ENCODE assay signal across 9 mouse cellular contexts in genomic region chr1:92754793-92755488, GRCm38 (mm10).
DNase-seq lines count a peak whose midpoint lies in the region; ATAC-seq and TF ChIP-seq lines count a peak whose summit lies in the region.
"Had no signal": no experiment of that assay in that cellular context is flagged by ENCODE, and none has a peak within 500 bp of the region (broad histone marks: within the 10 kb centered on the region; RNA-seq: fewer than 3 reads in every experiment).

No protein-coding gene starts in this region.

- peak; percentile 54 for ATAC-seq in hindbrain, embryonic 15.5 days (ENCODE audit: low FRiP score, low read depth)

- peaks cover 10% of the 10 kb centered on the region for H3K4me1 ChIP-seq in hindbrain, embryonic 15.5 days (replicated peaks)
- H3K4me1 ChIP-seq in hindbrain, embryonic 10.5 days (replicated peaks) = peaks cover 29% of the 10 kb centered on the region
- peaks cover 12% of the 10 kb centered on the region for H3K4me1 ChIP-seq in cerebellum, adult 2 months (ENCODE audit: control insufficient read depth, insufficient read depth, low read length)

- H3K9ac ChIP-seq in hindbrain, embryonic 15.5 days = no peak overlapping the region

- 59% methylated on average over 20 of the region's 20 CpGs for WGBS in hindbrain, embryonic 15.5 days
- 79% methylated on average over 20 of the region's 20 CpGs for WGBS in hindbrain, embryonic 10.5 days
- 8% methylated on average over 20 of the region's 20 CpGs for WGBS in cerebellum, adult 2 months

- TF ChIP-seq POLR2A in cerebellum, adult 2 months (IDR thresholded peaks at IDR 0.05; ENCODE audit: borderline replicate concordance, insufficient read depth, low read length) = no peak

- no peaks in the 10 kb centered on the region for H3K9me3 ChIP-seq in hindbrain, embryonic 15.5 days
- H3K9me3 ChIP-seq in hindbrain, embryonic 10.5 days = no peaks in the 10 kb centered on the region

- H3K4me3 ChIP-seq in hindbrain, embryonic 15.5 days = no peak overlapping the region
- no peak overlapping the region for H3K4me3 ChIP-seq in hindbrain, embryonic 10.5 days
- H3K4me3 ChIP-seq in cerebellum, adult 2 months (replicated peaks; ENCODE audit: insufficient read depth, low read depth, low read length) = no peak overlapping the region

- H3K36me3 ChIP-seq in hindbrain, embryonic 15.5 days = no peaks in the 10 kb centered on the region
- H3K36me3 ChIP-seq in hindbrain, embryonic 10.5 days = no peaks in the 10 kb centered on the region

- no peak overlapping the region for H3K4me2 ChIP-seq in hindbrain, embryonic 15.5 days

- no peak for DNase-seq in hindbrain, embryonic 10.5 days (ENCODE audit: low spot score)
- peak; percentile 67 for DNase-seq in NIH3T3 (ENCODE audit: low read depth)
- peak; percentile 54 to 58 for DNase-seq in cerebellum, adult 2 months
- DNase-seq in layer of hippocampus, adult 9-11 months = peak; percentile 55
- DNase-seq in urinary bladder, postnatal 10 days (ENCODE audit: low spot score) = no peak
- no peak for DNase-seq in spleen, postnatal 14 days (ENCODE audit: low spot score in 2 of 2)
- no peak for DNase-seq in thymus, postnatal 25 days
- DNase-seq: kidney, adult 8-10 months had no signal

- TF ChIP-seq CTCF in cerebellum, adult 2 months (IDR thresholded peaks at IDR 0.05; ENCODE audit: borderline replicate concordance, insufficient read depth, low read depth, low read length) = no peak

- H3K27me3 ChIP-seq in hindbrain, embryonic 15.5 days = no peaks in the 10 kb centered on the region
- no peaks in the 10 kb centered on the region for H3K27me3 ChIP-seq in hindbrain, embryonic 10.5 days (ENCODE audit: insufficient read depth, poor library complexity, severe bottlenecking)
- no peaks in the 10 kb centered on the region for H3K27me3 ChIP-seq in cerebellum, adult 2 months (ENCODE audit: control insufficient read depth, insufficient read depth, low read length)

- H3K27ac ChIP-seq in hindbrain, embryonic 15.5 days (replicated peaks) = 0 out of 2 replicates have a peak overlapping the region, but pooled peaks have one; percentile 12
- no peak overlapping the region for H3K27ac ChIP-seq in hindbrain, embryonic 10.5 days
- H3K27ac ChIP-seq in cerebellum, adult 2 months (ENCODE audit: insufficient read depth, low read length) = no peak overlapping the region

Comparison
In these comparisons a context has a peak if more than half of its experiments do, and no peak if none do; other contexts are left out.
1. DNase-seq: peak in NIH3T3 (single experiment), cerebellum, adult 2 months (2 of 2) and layer of hippocampus, adult 9-11 months (single experiment); none in hindbrain, embryonic 10.5 days (single experiment), urinary bladder, postnatal 10 days (single experiment), spleen, postnatal 14 days (0 of 2) and thymus, postnatal 25 days (single experiment).